Mouse (Mus musculus): ENCODE data around the gene Synj2. TPM values are rescaled to one million over a fixed set of nuclear protein-coding genes. Genes with fewer than 3 reads are reported as not detected.

The Synj2 gene
- polyA plus RNA-seq, 1 experiment = not detected

DNA sequence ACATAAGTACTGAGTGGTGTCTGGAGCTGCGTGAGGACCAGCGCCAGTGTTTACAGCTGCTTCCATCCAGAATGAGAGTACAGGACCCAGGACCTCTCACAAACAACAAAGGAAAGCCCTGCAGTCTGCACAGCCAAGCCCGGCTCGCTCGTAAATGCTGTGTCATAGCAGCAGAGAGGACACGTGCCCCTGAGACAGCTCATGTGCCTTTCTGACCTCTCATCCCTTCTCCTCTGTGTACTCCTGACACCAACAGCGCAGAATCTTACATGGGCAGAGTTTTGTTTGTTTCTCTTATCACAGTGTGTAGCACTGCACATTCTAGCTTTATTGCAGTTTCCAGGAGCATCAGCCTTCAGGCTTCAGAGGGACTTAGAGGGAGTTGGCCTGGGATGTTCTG lies 14.4 kb upstream of the Synj2 start:
- 91% methylated on average over 7 of the region's 7 CpGs for WGBS
- Histone ChIP-seq H3K27ac (ENCODE audit: insufficient read depth, low read depth, low read length) (no peak overlapping the region), H3K4me3 (ENCODE audit: insufficient read depth, low read depth, low read length) (no peak overlapping the region), H3K4me1 (ENCODE audit: control insufficient read depth, insufficient read depth, low read length) (no peaks in the 10 kb centered on the region)
- no peak for TF ChIP-seq POLR2A (IDR thresholded peaks at IDR 0.05; ENCODE audit: insufficient read depth, low read depth, low read length)
- no peak for TF ChIP-seq CTCF (IDR thresholded peaks at IDR 0.05; ENCODE audit: insufficient read depth, low read depth, low read length)

DNA sequence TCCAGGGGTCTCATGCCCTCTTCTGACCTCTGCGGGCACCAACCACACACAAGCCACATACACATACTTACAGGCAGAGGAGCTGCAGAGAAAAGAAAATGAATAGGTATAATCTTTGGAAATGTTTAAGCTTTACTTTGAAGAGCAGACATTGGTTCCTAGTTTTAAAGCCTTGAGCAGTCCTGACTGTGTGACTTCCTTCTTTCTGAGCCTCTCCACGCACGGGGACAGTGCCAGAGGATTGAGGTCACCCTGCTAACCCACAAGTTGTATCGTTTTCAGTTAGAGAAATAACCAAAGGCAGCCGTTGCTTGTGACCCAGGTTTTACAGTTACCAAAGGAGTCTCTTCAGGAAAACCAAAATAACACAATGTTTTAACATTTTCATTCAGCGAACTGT lies 12.0 kb upstream of the Synj2 start:
- TF ChIP-seq CTCF (IDR thresholded peaks at IDR 0.05; ENCODE audit: insufficient read depth, low read depth, low read length) = no peak
- no peak for TF ChIP-seq POLR2A (IDR thresholded peaks at IDR 0.05; ENCODE audit: insufficient read depth, low read depth, low read length)
- H3K4me3 ChIP-seq (ENCODE audit: insufficient read depth, low read depth, low read length) = no peak overlapping the region
- H3K4me1 ChIP-seq (ENCODE audit: control insufficient read depth, insufficient read depth, low read length) = no peaks in the 10 kb centered on the region
- WGBS = 87% methylated on average over 6 of the region's 6 CpGs
- H3K27ac ChIP-seq (ENCODE audit: insufficient read depth, low read depth, low read length) = no peak overlapping the region

DNA sequence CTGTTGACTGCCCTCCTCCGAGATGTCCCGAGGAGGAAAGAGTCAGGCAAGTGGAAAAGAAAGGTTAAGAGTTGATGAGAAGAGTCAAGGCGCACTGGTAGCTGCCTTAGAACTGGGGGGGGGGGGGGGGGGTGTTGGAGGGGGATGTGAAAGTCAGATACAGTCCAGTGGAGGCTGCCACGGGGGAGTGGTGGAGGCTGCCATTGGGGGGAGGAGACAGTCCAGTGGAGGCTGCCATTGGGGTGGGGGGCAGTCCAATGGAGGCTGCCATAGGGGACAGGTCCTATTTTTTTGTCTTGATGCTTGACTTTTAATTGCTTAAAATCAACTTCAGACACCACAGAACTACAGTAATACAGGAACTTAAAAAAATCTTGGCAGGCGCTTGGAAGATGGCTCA lies 8.9 kb upstream of the Synj2 start:
- WGBS = 82% methylated on average over 5 of the region's 5 CpGs
- H3K27ac ChIP-seq (ENCODE audit: insufficient read depth, low read depth, low read length) = no peak overlapping the region
- TF ChIP-seq CTCF (IDR thresholded peaks at IDR 0.05; ENCODE audit: insufficient read depth, low read depth, low read length) (no peak), POLR2A (IDR thresholded peaks at IDR 0.05; ENCODE audit: insufficient read depth, low read depth, low read length) (no peak)
- peaks cover 11% of the 10 kb centered on the region for H3K4me1 ChIP-seq (ENCODE audit: control insufficient read depth, insufficient read depth, low read length)
- H3K4me3 ChIP-seq (ENCODE audit: insufficient read depth, low read depth, low read length) = no peak overlapping the region

DNA sequence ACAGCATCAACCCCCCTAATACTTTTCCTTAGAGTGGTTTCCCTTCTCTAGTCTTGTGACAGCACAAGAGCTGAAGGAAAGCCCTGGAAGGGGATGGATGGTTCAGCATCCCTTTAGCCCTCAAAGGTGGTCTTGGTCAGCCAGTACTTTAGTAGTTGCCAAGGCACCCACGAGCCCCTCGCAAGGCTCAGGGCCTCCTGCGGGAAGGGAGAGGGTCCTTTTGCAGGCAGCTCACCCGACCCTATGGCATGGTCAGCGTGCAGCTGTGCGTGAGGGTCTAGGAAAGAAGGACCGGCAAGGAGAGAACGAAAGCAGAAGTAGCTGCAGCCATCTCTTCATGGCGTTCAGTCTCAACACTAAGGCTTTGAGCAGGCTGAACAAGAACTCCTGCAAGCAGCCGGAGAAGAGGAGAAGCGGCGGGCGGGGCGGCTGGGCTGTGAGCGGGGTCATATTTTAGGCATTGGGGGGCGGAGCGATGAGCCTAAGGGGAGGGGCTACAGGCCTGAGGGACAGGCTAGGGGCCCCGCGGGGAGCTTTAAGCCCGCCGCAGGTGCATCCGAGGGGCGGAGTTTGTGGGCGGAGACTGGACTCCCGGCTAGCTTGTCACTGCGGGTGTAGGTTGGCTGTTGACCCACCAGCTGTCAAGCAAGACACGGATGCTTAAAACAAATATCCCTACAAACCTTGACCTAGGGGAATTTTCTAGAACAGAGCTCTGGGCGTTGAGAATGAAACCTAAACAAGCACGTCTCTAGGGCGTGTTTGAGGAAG lies 6.3 kb upstream of the Synj2 start:
- 4% methylated on average over 30 of the region's 30 CpGs for WGBS
- no peak overlapping the region for H3K27ac ChIP-seq (ENCODE audit: insufficient read depth, low read depth, low read length)
- peaks cover 11% of the 10 kb centered on the region for H3K4me1 ChIP-seq (ENCODE audit: control insufficient read depth, insufficient read depth, low read length)
- H3K4me3 ChIP-seq (ENCODE audit: insufficient read depth, low read depth, low read length) = peak overlapping the region; percentile 31
- TF ChIP-seq CTCF (IDR thresholded peaks at IDR 0.05; ENCODE audit: insufficient read depth, low read depth, low read length) (no peak), POLR2A (IDR thresholded peaks at IDR 0.05; ENCODE audit: insufficient read depth, low read depth, low read length) (no peak)

DNA sequence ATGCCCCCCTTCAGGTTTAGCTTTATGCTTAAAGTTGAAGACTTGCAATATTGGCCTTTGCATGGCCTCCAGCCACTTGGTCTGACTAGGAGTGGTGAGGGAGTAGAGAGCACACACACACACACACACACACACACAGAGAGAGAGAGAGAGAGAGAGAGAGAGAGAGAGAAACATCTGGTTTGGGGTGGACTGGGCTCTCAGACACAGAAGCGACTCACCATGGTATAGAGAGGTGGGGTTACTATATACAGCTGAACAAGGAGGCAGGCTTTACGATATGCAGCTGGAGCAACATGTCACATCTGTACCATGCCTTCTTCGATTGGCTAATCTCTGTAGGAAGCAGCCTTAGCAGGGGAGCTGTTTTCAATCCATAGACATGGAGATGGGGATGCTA lies 5.4 kb upstream of the Synj2 start:
- WGBS = 64% methylated on average over 3 of the region's 3 CpGs

DNA sequence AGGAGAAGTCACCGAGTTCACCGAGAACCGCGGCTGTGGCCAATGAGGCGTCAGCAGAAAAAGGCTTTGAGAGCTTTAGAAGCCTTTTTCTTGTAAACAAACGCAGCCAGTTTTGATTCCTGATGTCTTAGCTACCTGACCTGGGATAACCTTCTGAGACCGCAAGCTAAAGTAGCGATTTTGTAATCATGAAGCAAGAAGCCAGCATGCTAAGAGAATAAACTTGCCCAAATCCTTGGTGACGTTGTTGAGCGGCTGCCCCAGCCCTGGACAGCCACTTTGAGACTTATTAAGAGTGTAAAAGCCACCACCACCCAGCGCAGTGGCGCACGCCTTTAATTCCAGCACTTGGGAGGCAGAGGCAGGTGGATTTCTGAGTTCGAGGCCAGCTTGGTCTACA lies 4.8 kb upstream of the Synj2 start:
- 68% methylated on average over 14 of the region's 14 CpGs for WGBS
- no peak for TF ChIP-seq POLR2A (IDR thresholded peaks at IDR 0.05; ENCODE audit: insufficient read depth, low read depth, low read length)
- no peak for TF ChIP-seq CTCF (IDR thresholded peaks at IDR 0.05; ENCODE audit: insufficient read depth, low read depth, low read length)

More for the DNA sequence above, 5.4 kb upstream of the Synj2 start:
- H3K27ac ChIP-seq (ENCODE audit: insufficient read depth, low read depth, low read length) = no peak overlapping the region
- TF ChIP-seq POLR2A (IDR thresholded peaks at IDR 0.05; ENCODE audit: insufficient read depth, low read depth, low read length) (no peak), CTCF (IDR thresholded peaks at IDR 0.05; ENCODE audit: insufficient read depth, low read depth, low read length) (no peak)
- no peak overlapping the region for H3K4me3 ChIP-seq (ENCODE audit: insufficient read depth, low read depth, low read length)
- peaks cover 11% of the 10 kb centered on the region for H3K4me1 ChIP-seq (ENCODE audit: control insufficient read depth, insufficient read depth, low read length)

DNA sequence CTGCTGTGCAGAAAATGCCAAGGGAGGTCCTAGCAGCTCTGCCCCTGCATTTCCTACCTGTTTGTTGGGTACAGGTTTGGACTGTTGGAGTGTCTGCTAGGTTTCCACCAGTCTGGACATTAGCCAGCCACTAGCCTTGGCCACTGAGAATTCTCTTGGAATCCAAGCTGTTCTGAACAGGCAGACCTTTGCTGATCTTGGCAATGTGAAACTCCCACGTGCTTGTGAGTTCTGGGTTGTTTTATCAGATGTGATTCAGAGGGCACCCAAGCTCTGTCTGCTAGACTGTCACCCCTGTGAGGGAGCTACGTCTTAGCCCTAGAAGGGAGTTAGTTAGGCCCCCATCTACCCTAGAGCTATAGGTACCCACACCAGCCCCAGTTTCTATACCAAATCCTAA lies 3.6 kb upstream of the Synj2 start:
- TF ChIP-seq POLR2A (IDR thresholded peaks at IDR 0.05; ENCODE audit: insufficient read depth, low read depth, low read length) (no peak), CTCF (IDR thresholded peaks at IDR 0.05; ENCODE audit: insufficient read depth, low read depth, low read length) (no peak)
- H3K4me1 ChIP-seq (ENCODE audit: control insufficient read depth, insufficient read depth, low read length) = peaks cover 20% of the 10 kb centered on the region
- no peak overlapping the region for H3K27ac ChIP-seq (ENCODE audit: insufficient read depth, low read depth, low read length)
- WGBS = 61% methylated on average over 2 of the region's 2 CpGs
- no peak overlapping the region for H3K4me3 ChIP-seq (ENCODE audit: insufficient read depth, low read depth, low read length)

More for the DNA sequence above, 4.8 kb upstream of the Synj2 start:
- Histone ChIP-seq H3K27ac (ENCODE audit: insufficient read depth, low read depth, low read length) (no peak overlapping the region), H3K4me3 (ENCODE audit: insufficient read depth, low read depth, low read length) (no peak overlapping the region), H3K4me1 (ENCODE audit: control insufficient read depth, insufficient read depth, low read length) (peaks cover 15% of the 10 kb centered on the region)

DNA sequence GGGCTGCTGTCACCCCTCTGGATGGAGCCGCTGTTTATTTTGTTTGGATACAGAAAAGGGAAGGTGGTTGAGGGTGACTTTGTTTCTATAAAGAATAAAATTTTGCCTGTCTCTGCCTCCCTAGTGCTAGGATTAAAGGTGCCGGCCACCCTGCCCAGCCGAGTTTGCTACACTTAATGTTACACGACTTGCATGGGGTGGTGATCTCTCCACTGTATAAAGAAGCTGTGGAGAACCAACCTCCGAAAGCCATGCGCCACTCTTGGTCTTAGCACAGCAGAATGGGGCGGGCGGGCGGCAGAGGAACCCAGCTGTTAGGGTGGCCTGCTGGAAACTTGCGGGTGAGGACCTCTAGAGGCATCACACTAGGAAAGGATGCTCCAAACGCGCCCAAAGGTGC lies 1.2 kb upstream of the Synj2 start:
- no peak overlapping the region for H3K27ac ChIP-seq (ENCODE audit: insufficient read depth, low read depth, low read length)
- TF ChIP-seq CTCF (IDR thresholded peaks at IDR 0.05; ENCODE audit: insufficient read depth, low read depth, low read length) = no peak
- TF ChIP-seq POLR2A (IDR thresholded peaks at IDR 0.05; ENCODE audit: insufficient read depth, low read depth, low read length) = no peak
- peaks cover 16% of the 10 kb centered on the region for H3K4me1 ChIP-seq (ENCODE audit: control insufficient read depth, insufficient read depth, low read length)
- WGBS = 83% methylated on average over 12 of the region's 12 CpGs
- H3K4me3 ChIP-seq (ENCODE audit: insufficient read depth, low read depth, low read length) = no peak overlapping the region

DNA sequence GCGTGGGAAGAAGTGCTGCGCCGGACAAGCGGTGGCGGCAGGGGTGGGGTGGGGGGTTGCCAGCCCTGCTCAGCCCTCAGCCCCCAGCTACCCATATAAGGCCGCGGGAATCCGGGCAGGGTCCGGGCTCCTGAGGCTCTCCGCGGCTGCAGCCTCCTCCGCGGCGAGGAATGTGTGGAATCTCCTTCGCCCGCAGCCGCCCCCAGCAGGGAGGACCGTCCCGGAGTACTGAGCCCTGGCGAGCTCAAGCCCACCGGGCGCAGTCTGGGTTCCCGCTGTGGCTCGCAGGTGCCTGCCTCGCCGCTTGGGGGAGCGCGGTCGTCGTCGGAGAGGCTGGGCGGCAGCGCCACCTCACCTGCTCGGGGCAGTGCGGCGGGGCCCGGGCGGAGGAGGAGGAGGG lies 288 bp upstream of the Synj2 start:
- Histone ChIP-seq H3K4me1 (ENCODE audit: control insufficient read depth, insufficient read depth, low read length) (peaks cover 11% of the 10 kb centered on the region), H3K4me3 (ENCODE audit: insufficient read depth, low read depth, low read length) (peak overlapping the region; percentile 70), H3K27ac (ENCODE audit: insufficient read depth, low read depth, low read length) (no peak overlapping the region)
- peak; percentile 73; the same call in 1 of the 2 replicates for TF ChIP-seq CTCF (IDR thresholded peaks at IDR 0.05; ENCODE audit: insufficient read depth, low read depth, low read length)
- no peak for TF ChIP-seq POLR2A (IDR thresholded peaks at IDR 0.05; ENCODE audit: insufficient read depth, low read depth, low read length)
- WGBS = under 1% methylated on average over 32 of the region's 38 CpGs

All from olfactory bulb, adult 2 months (tissue).